Mouse (Mus musculus): ENCODE results near the gene Gm12845.

- TF ChIP-seq CTCF (IDR thresholded peaks at IDR 0.05), result no peak
- no peak for TF ChIP-seq EP300 (IDR thresholded peaks at IDR 0.05)
Measured at GRCm38 (mm10) chr4:117772960-117773359, 48.7 kb downstream of the Gm12845 start.

All from lung, postnatal 0 days (tissue).